Mouse (Mus musculus) midbrain, embryonic 15.5 days (tissue): ENCODE data around the gene Zdhhc5. TPM values are rescaled to one million over a fixed set of nuclear protein-coding genes. Genes with fewer than 3 reads are reported as not detected.
A peak's percentile ranks its signal among the peaks of the same experiment; 100 is the strongest.

Experiments
- ATAC-seq: fragments of 200-750 bp; cut with Nextera tagmentation; replicated peaks from 2 replicates; pipeline ENCODE4 v1.8.0; 2017; ENCODE audit warnings: moderate TSS enrichment
- H3K27ac ChIP-seq: fragments of 300-500 bp; sonication (generic); 2 replicates; pipeline ENCODE4 v1.5.1; 2015; ENCODE audit warnings: mild to moderate bottlenecking, inconsistent platforms
- H3K27me3 ChIP-seq: fragments of 300-500 bp; sonication (generic); replicated peaks from 2 replicates; pipeline ENCODE4 v1.6.1; 2015; ENCODE audit warnings: inconsistent platforms
- H3K36me3 ChIP-seq: fragments of 300-500 bp; sonication (generic); replicated peaks from 2 replicates; pipeline ENCODE4 v1.6.1; 2015; ENCODE audit warnings: inconsistent platforms
- H3K4me1 ChIP-seq: fragments of 300-500 bp; sonication (generic); 2 replicates; pipeline ENCODE4 v1.6.1; 2015; ENCODE audit warnings: inconsistent platforms
- H3K4me2 ChIP-seq: fragments of 300-500 bp; sonication (generic); 2 replicates; pipeline ENCODE4 v1.6.1; 2015; ENCODE audit warnings: inconsistent platforms, mild to moderate bottlenecking, moderate library complexity
- H3K4me3 ChIP-seq: fragments of 300-500 bp; sonication (generic); 2 replicates; pipeline ENCODE4 v1.5.1; 2015; ENCODE audit warnings: mild to moderate bottlenecking, inconsistent platforms
- H3K9ac ChIP-seq: fragments of 300-500 bp; sonication (generic); 2 replicates; pipeline ENCODE4 v1.6.1; 2015; ENCODE audit warnings: mild to moderate bottlenecking, inconsistent platforms
- H3K9me3 ChIP-seq: fragments of 300-500 bp; sonication (generic); 2 replicates; pipeline ENCODE4 v1.6.1; 2016; ENCODE audit warnings: inconsistent platforms
- WGBS: fragments of 180-500 bp; shearing (Covaris S2); methylation state at CpG from one replicate; pipeline ENCODE4 v1.1.7; 2015; ENCODE audit warnings: mixed read lengths; 5-methylcytosine and 5-hydroxymethylcytosine counted together
- microRNA counts: library from miRNA; unstranded; fragments of <30 nt; microRNA quantifications from one replicate; lab custom pipeline; 2016
- microRNA-seq: library from miRNA; unstranded; fragments of <30 nt; microRNA quantifications from one replicate; pipeline ENCODE4, GENCODE M21; 2016
- polyA plus RNA-seq: library from polyadenylated mRNA; unstranded; fragments of >200 nt; fragmentation: Nextera tagmentation; extraction: Ambion mirVana; gene quantifications from 2 replicates; pipeline ENCODE4 v1.2.1, GENCODE M21; 2015

Gene Zdhhc5
- polyA plus RNA-seq, 1 experiment from 2014 or later, result 19.9 TPM

GRCm38 (mm10) chr2:84650464-84651195, 64.3 kb downstream of the Zdhhc5 start, which contains the start of gene Ctnnd1:
Gene Ctnnd1, minus strand, starts transcription at chr2:84650765.
- ATAC-seq, result peak; percentile 98
- Histone ChIP-seq H3K9me3 (no peaks in the 10 kb centered on the region), H3K9ac (peak within 1 kb of the TSS; percentile 81), H3K27ac (peak within 1 kb of the TSS; percentile 95), H3K27me3 (no peaks in the 10 kb centered on the region), H3K36me3 (no peaks in the 10 kb centered on the region), H3K4me3 (peak within 1 kb of the TSS; percentile 76), H3K4me2 (peak within 1 kb of the TSS; percentile 76), H3K4me1 (peaks cover 23% of the 10 kb centered on the region)
- under 1% methylated on average over 15 of the region's 15 CpGs for WGBS

- H3K36me3 ChIP-seq, result no peaks in the 10 kb centered on the region
- WGBS, result 0% methylated on average over 10 of the region's 10 CpGs
Measured at GRCm38 (mm10) chr2:84649674-84650073, 65.3 kb downstream of the Zdhhc5 start.

GRCm38 (mm10) chr2:84648369-84648768, 66.6 kb downstream of the Zdhhc5 start:
- ATAC-seq, result no peak; the same call in 1 of the 2 replicates
- 20% methylated on average over 6 of the region's 6 CpGs for WGBS
- H3K9me3 ChIP-seq, result no peaks in the 10 kb centered on the region

More at GRCm38 (mm10) chr2:84649674-84650073, 65.3 kb downstream of the Zdhhc5 start:
- Histone ChIP-seq H3K27me3 (no peaks in the 10 kb centered on the region), H3K4me2 (peak overlapping the region; percentile 76), H3K4me3 (peak overlapping the region; percentile 76), H3K4me1 (peaks cover 23% of the 10 kb centered on the region), H3K9ac (peak overlapping the region; percentile 81), H3K27ac (peak overlapping the region; percentile 38; the same call in 1 of the 2 replicates), H3K9me3 (no peaks in the 10 kb centered on the region)
- ATAC-seq, result no peak

GRCm38 (mm10) chr2:84647051-84647568, 67.9 kb downstream of the Zdhhc5 start:
- Histone ChIP-seq H3K27me3 (no peaks in the 10 kb centered on the region), H3K9me3 (no peaks in the 10 kb centered on the region), H3K4me3 (peak overlapping the region; percentile 76), H3K36me3 (no peaks in the 10 kb centered on the region), H3K4me2 (peak overlapping the region; percentile 76), H3K9ac (no peak overlapping the region), H3K27ac (no peak overlapping the region), H3K4me1 (peaks cover 28% of the 10 kb centered on the region)
- WGBS, result 95% methylated on average over 6 of the region's 6 CpGs
- no peak for ATAC-seq

More at GRCm38 (mm10) chr2:84648369-84648768, 66.6 kb downstream of the Zdhhc5 start:
- Histone ChIP-seq H3K9ac (peak overlapping the region; percentile 53), H3K27me3 (no peaks in the 10 kb centered on the region), H3K27ac (peak overlapping the region; percentile 56; the same call in 1 of the 2 replicates), H3K4me3 (peak overlapping the region; percentile 76), H3K4me2 (peak overlapping the region; percentile 76), H3K36me3 (no peaks in the 10 kb centered on the region), H3K4me1 (peaks cover 23% of the 10 kb centered on the region)

GRCm38 (mm10) chr2:84646138-84646537, 68.8 kb downstream of the Zdhhc5 start:
- H3K9ac ChIP-seq, result no peak overlapping the region
- H3K36me3 ChIP-seq, result no peaks in the 10 kb centered on the region
- peaks cover 27% of the 10 kb centered on the region for H3K4me1 ChIP-seq
- no peaks in the 10 kb centered on the region for H3K27me3 ChIP-seq
- ATAC-seq, result no peak
- H3K4me3 ChIP-seq, result no peak overlapping the region
- no peaks in the 10 kb centered on the region for H3K9me3 ChIP-seq
- no peak overlapping the region for H3K4me2 ChIP-seq
- H3K27ac ChIP-seq, result no peak overlapping the region
- 91% methylated on average over 1 of the region's 1 CpGs for WGBS

GRCm38 (mm10) chr2:84640833-84641232, 74.1 kb downstream of the Zdhhc5 start:
- H3K4me1 ChIP-seq, result peaks cover 28% of the 10 kb centered on the region

GRCm38 (mm10) chr2:84638428-84639220, 76.4 kb downstream of the Zdhhc5 start:
- 59% methylated on average over 5 of the region's 5 CpGs for WGBS
- Histone ChIP-seq H3K27me3 (no peaks in the 10 kb centered on the region), H3K9me3 (no peaks in the 10 kb centered on the region), H3K4me3 (no peak overlapping the region), H3K36me3 (no peaks in the 10 kb centered on the region), H3K4me2 (no peak overlapping the region), H3K9ac (no peak overlapping the region), H3K27ac (no peak overlapping the region), H3K4me1 (peaks cover 48% of the 10 kb centered on the region)
- ATAC-seq, result no peak

More at GRCm38 (mm10) chr2:84640833-84641232, 74.1 kb downstream of the Zdhhc5 start:
- Histone ChIP-seq H3K36me3 (no peaks in the 10 kb centered on the region), H3K4me3 (no peak overlapping the region), H3K27me3 (no peaks in the 10 kb centered on the region), H3K27ac (no peak overlapping the region), H3K9me3 (no peaks in the 10 kb centered on the region), H3K9ac (no peak overlapping the region), H3K4me2 (no peak overlapping the region)
- ATAC-seq, result no peak

MicroRNAs encoded within 50 kb of the gene (microRNA counts, 519-probe panel; counts per million panel counts)
- 4,998 counts per million, percentile 98 among the panel's probes with 10 or more counts for microRNA mmu-miR-130a (lab: Ali Mortazavi, UCI)

Small RNAs within 50 kb of the gene (microRNA-seq; reads per million reads assigned to microRNA genes)
- 31,642 reads per million, percentile 99 among the genes with 10 or more reads in this experiment for gene Mir130a

Other genes starting within 250 kb of the Zdhhc5 start
- gene Tfpi, start 238.4 kb downstream of the Zdhhc5 start, polyA plus RNA-seq, result 17.3 and 19.0 TPM in 2 replicates
- gene Ctnnd1, start 64.4 kb downstream of the Zdhhc5 start, polyA plus RNA-seq, result 31.3 and 34.2 TPM in 2 replicates
- 0.14 and 0.19 TPM in 2 replicates for gene Btbd18, start 56.1 kb downstream of the Zdhhc5 start, polyA plus RNA-seq
- gene Selenoh, start 44.4 kb downstream of the Zdhhc5 start, polyA plus RNA-seq, result 168 and 174 TPM in 2 replicates
- gene Gm28635, start 37.1 kb downstream of the Zdhhc5 start, polyA plus RNA-seq, result not detected in 2 replicates
- 49.5 and 50.1 TPM in 2 replicates for gene Med19, start 36.8 kb downstream of the Zdhhc5 start, polyA plus RNA-seq
- gene Tmx2, start 36.0 kb downstream of the Zdhhc5 start, polyA plus RNA-seq, result 271 and 279 TPM in 2 replicates
- 24.4 and 25.2 TPM in 2 replicates for gene Clp1, start 12.2 kb upstream of the Zdhhc5 start, polyA plus RNA-seq
- gene Ypel4, start 18.9 kb upstream of the Zdhhc5 start, polyA plus RNA-seq, result 27.5 and 28.0 TPM in 2 replicates
- gene Gm19426, start 28.5 kb upstream of the Zdhhc5 start, polyA plus RNA-seq, result 3.6 and 4.6 TPM in 2 replicates
- gene Serping1, start 60.3 kb upstream of the Zdhhc5 start, polyA plus RNA-seq, result 32.9 and 37.0 TPM in 2 replicates
- gene Ube2l6, start 83.6 kb upstream of the Zdhhc5 start, polyA plus RNA-seq, result 21.6 and 25.7 TPM in 2 replicates
- gene Smtnl1, start 107.5 kb upstream of the Zdhhc5 start, polyA plus RNA-seq, result not detected in 2 replicates
- gene Timm10, start 111.8 kb upstream of the Zdhhc5 start, polyA plus RNA-seq, result 70.1 and 82.8 TPM in 2 replicates
- gene Slc43a1, start 123.7 kb upstream of the Zdhhc5 start, polyA plus RNA-seq, result 1.2 and 1.9 TPM in 2 replicates
- 4.9 and 6.0 TPM in 2 replicates for gene Rtn4rl2, start 171.5 kb upstream of the Zdhhc5 start, polyA plus RNA-seq
- 3.8 and 5.6 TPM in 2 replicates for gene Slc43a3, start 221.4 kb upstream of the Zdhhc5 start, polyA plus RNA-seq